Mouse (Mus musculus) CH12.LX (cell line): Measurements from ENCODE around the gene Cuta. TPM values are rescaled to one million over a fixed set of nuclear protein-coding genes. Genes with fewer than 3 reads are reported as not detected.

Source experiments
- DNase-seq: peaks from one replicate; pipeline ENCODE4 v3.0.0-alpha.2; 2013; ENCODE audit errors: extremely low read depth
- H3K27ac ChIP-seq: 2 replicates; pipeline ENCODE4 v1.5.1; 2012; ENCODE audit warnings: low read depth, mild to moderate bottlenecking, control low read depth, moderate library complexity; ENCODE audit not compliant: insufficient read depth
- H3K27me3 ChIP-seq: replicated peaks from 2 replicates; pipeline ENCODE3; 2012; ENCODE audit warnings: inconsistent platforms
- H3K36me3 ChIP-seq, 2 experiments: replicated peaks in 1 of 2; 2 replicates each; pipeline versions ENCODE3 to v1.6.1; 2012; ENCODE audit warnings: inconsistent platforms in 1 of 2, low read length in 1 of 2, mild to moderate bottlenecking in 1 of 2, mixed read lengths in 1 of 2, moderate library complexity in 1 of 2; ENCODE audit not compliant: control insufficient read depth in 1 of 2, insufficient read depth in 1 of 2
- H3K4me1 ChIP-seq, 2 experiments: 2 replicates each; pipeline ENCODE4 v1.6.1; 2012; ENCODE audit warnings: inconsistent platforms in 1 of 2, moderate library complexity in 1 of 2; ENCODE audit not compliant: insufficient read depth in 2 of 2, control insufficient read depth in 1 of 2
- H3K4me2 ChIP-seq: 2 replicates; pipeline ENCODE4 v1.6.1; 2012; ENCODE audit warnings: low read depth, mild to moderate bottlenecking, control low read depth; ENCODE audit not compliant: poor library complexity, insufficient read depth, severe bottlenecking
- H3K4me3 ChIP-seq, 3 experiments: fragments of 150-350 bp in 1 of 3; sonication (generic) in 1 of 3; replicated peaks in 1 of 3; 2 replicates each; pipeline versions ENCODE3 to v1.5.1; 2011 to 2012; ENCODE audit warnings: low read depth in 2 of 3, low read length in 2 of 3, mild to moderate bottlenecking in 2 of 3, moderate library complexity in 2 of 3, control low read depth in 1 of 3, improper control_type of control experiment in 1 of 3, inconsistent platforms in 1 of 3, mixed read lengths in 1 of 3; ENCODE audit not compliant: poor library complexity in 1 of 3
- H3K79me2 ChIP-seq: replicated peaks from 2 replicates; pipeline ENCODE4 v1.6.1; 2012; ENCODE audit warnings: mild to moderate bottlenecking, moderate library complexity; ENCODE audit not compliant: control insufficient read depth, poor library complexity, insufficient read depth, severe bottlenecking; ENCODE audit errors: extremely low read depth
- H3K9ac ChIP-seq: 2 replicates; pipeline ENCODE4 v1.6.1; 2012; ENCODE audit warnings: low read depth, mild to moderate bottlenecking, control low read depth, moderate library complexity; ENCODE audit not compliant: insufficient read depth
- H3K9me3 ChIP-seq: replicated peaks from 2 replicates; pipeline ENCODE3; 2012; ENCODE audit warnings: low read length, inconsistent platforms, mixed read lengths
- CHD2 ChIP-seq: IDR thresholded peaks from 2 replicates; pipeline ENCODE4 v1.6.1; 2011; ENCODE audit warnings: low read length, improper control_type of control experiment
- E2F4 ChIP-seq: IDR thresholded peaks from 2 replicates; pipeline ENCODE4 v1.6.1; 2011; ENCODE audit warnings: low read depth, low read length, improper control_type of control experiment; ENCODE audit not compliant: insufficient replicate concordance
- ELF1 ChIP-seq: IDR thresholded peaks from 2 replicates; pipeline ENCODE4 v1.6.1; 2014; ENCODE audit warnings: low read depth, mild to moderate bottlenecking, inconsistent platforms, low read length, improper control_type of control experiment
- EP300 ChIP-seq: IDR thresholded peaks from 2 replicates; pipeline ENCODE4 v1.6.1; 2011; ENCODE audit warnings: low read length, improper control_type of control experiment
- ETS1 ChIP-seq: conservative IDR thresholded peaks from 2 replicates; pipeline ENCODE4 v1.6.1; 2012; ENCODE audit warnings: low read depth, mild to moderate bottlenecking, inconsistent platforms, low read length, improper control_type of control experiment, moderate library complexity
- HCFC1 ChIP-seq: IDR thresholded peaks from 2 replicates; pipeline ENCODE4 v1.6.1; 2012; ENCODE audit warnings: low read depth, mild to moderate bottlenecking, inconsistent platforms, low read length, improper control_type of control experiment
- IRF4 ChIP-seq: IDR thresholded peaks from 2 replicates; pipeline ENCODE4 v1.6.1; 2014; ENCODE audit warnings: low read depth, mild to moderate bottlenecking, inconsistent platforms, low read length, improper control_type of control experiment
- JUN ChIP-seq: IDR thresholded peaks from 2 replicates; pipeline ENCODE4 v1.6.1; 2011; ENCODE audit warnings: low read depth, mild to moderate bottlenecking, low read length, improper control_type of control experiment, moderate library complexity; ENCODE audit not compliant: insufficient read depth
- KAT2A ChIP-seq: IDR thresholded peaks from 2 replicates; pipeline ENCODE4 v1.6.1; 2012; ENCODE audit warnings: low read length, improper control_type of control experiment, inconsistent platforms; ENCODE audit not compliant: insufficient replicate concordance
- MAFK ChIP-seq: IDR thresholded peaks from 2 replicates; pipeline ENCODE4 v1.6.1; 2011; ENCODE audit warnings: low read length, improper control_type of control experiment; ENCODE audit not compliant: insufficient replicate concordance
- MAX ChIP-seq: IDR thresholded peaks from 2 replicates; pipeline ENCODE4 v1.6.1; 2011; ENCODE audit warnings: low read length, improper control_type of control experiment
- MAZ ChIP-seq: IDR thresholded peaks from 2 replicates; pipeline ENCODE4 v1.6.1; 2012; ENCODE audit warnings: low read depth, mild to moderate bottlenecking, inconsistent platforms, low read length, improper control_type of control experiment, moderate library complexity
- MEF2A ChIP-seq: IDR thresholded peaks from 2 replicates; pipeline ENCODE4 v1.6.1; 2014; ENCODE audit warnings: low read depth, mild to moderate bottlenecking, inconsistent platforms, low read length, improper control_type of control experiment, borderline replicate concordance
- MXI1 ChIP-seq: IDR thresholded peaks from 2 replicates; pipeline ENCODE4 v1.6.1; 2011; ENCODE audit warnings: mild to moderate bottlenecking, low read depth, low read length, improper control_type of control experiment
- MYC ChIP-seq: IDR thresholded peaks from 2 replicates; pipeline ENCODE4 v1.6.1; 2011; ENCODE audit warnings: low read depth, mild to moderate bottlenecking, improper control_type of control experiment, low read length
- NELFE ChIP-seq: IDR thresholded peaks from 2 replicates; pipeline ENCODE4 v1.6.1; 2011; ENCODE audit warnings: low read depth, low read length, improper control_type of control experiment
- PAX5 ChIP-seq: IDR thresholded peaks from 2 replicates; pipeline ENCODE4 v1.6.1; 2012; ENCODE audit warnings: low read length, inconsistent platforms, mixed read lengths
- POLR2AphosphoS2 ChIP-seq: IDR thresholded peaks from 2 replicates; pipeline ENCODE4 v1.6.1; 2011; ENCODE audit warnings: low read depth, low read length, improper control_type of control experiment
- SIN3A ChIP-seq: IDR thresholded peaks from 2 replicates; pipeline ENCODE4 v1.6.1; 2012; ENCODE audit warnings: low read length, improper control_type of control experiment, inconsistent platforms
- TBP ChIP-seq: conservative IDR thresholded peaks from 2 replicates; pipeline ENCODE4 v1.6.1; 2011; ENCODE audit warnings: low read depth, low read length, improper control_type of control experiment
- TCF12 ChIP-seq: IDR thresholded peaks from 2 replicates; pipeline ENCODE4 v1.6.1; 2014; ENCODE audit warnings: low read depth, mild to moderate bottlenecking, inconsistent platforms, low read length, improper control_type of control experiment
- UBTF ChIP-seq: IDR thresholded peaks from 2 replicates; pipeline ENCODE4 v1.6.1; 2012; ENCODE audit warnings: low read depth, mild to moderate bottlenecking, inconsistent platforms, low read length, improper control_type of control experiment, moderate library complexity
- USF1 ChIP-seq: IDR thresholded peaks from 2 replicates; pipeline ENCODE4 v1.6.1; 2014; ENCODE audit warnings: low read depth, mild to moderate bottlenecking, inconsistent platforms, low read length, improper control_type of control experiment
- USF2 ChIP-seq: conservative IDR thresholded peaks from 2 replicates; pipeline ENCODE4 v1.6.1; 2011; ENCODE audit warnings: low read depth, low read length, improper control_type of control experiment
- ZC3H11A ChIP-seq: IDR thresholded peaks from 2 replicates; pipeline ENCODE4 v1.6.1; 2012; ENCODE audit warnings: low read depth, mild to moderate bottlenecking, inconsistent platforms, low read length, improper control_type of control experiment
- ZKSCAN1 ChIP-seq: IDR thresholded peaks from 2 replicates; pipeline ENCODE4 v1.6.1; 2012; ENCODE audit warnings: low read depth, inconsistent platforms, low read length, improper control_type of control experiment, borderline replicate concordance
- dilution Hi-C: fragments of 300-500 bp; cut with MboI; formaldehyde crosslinking; loops from 2 replicates; pipeline ENCODE4 v1.14.3; 2020; ENCODE audit warnings: low sequenced_read_pairs; ENCODE audit not compliant: extremely low pct_unique_long_range_greater_than_20kb, extremely low pct_ligation_motif_present
- in situ Hi-C: fragments of 300-500 bp; cut with MboI; formaldehyde crosslinking; loops from 3 replicates; pipeline ENCODE4 v1.14.3; 2019; ENCODE audit warnings: low sequenced_read_pairs, low pct_ligation_motif_present, low pct_unique_long_range_greater_than_20kb, mixed read lengths
- polyA plus RNA-seq: library from polyadenylated mRNA; unstranded; fragments of >175 nt; gene quantifications from 2 replicates; pipeline ENCODE4 v1.2.1, GENCODE M21; 2012; ENCODE audit warnings: low read depth; ENCODE audit not compliant: insufficient read length
- total RNA-seq, 2 experiments: library from RNA; depleted of rRNA; stranded (reverse); fragments of 300-350 nt in 1 of 2; fragments of >200 nt in 1 of 2; gene quantifications; 2 replicates each; pipeline ENCODE4 v1.2.3; 2012 to 2014

Gene Cuta
- total and polyA plus RNA-seq, 3 experiments, result 30.5 to 121 (median 34.6) TPM

- peaks cover 5% of the 10 kb centered on the region for H3K9me3 ChIP-seq
- no peak overlapping the region for H3K9ac ChIP-seq
- no peak for DNase-seq
- peaks cover 8 to 53% of the 10 kb centered on the region in 2 experiments for H3K4me1 ChIP-seq
- no peak overlapping the region for H3K27ac ChIP-seq
- dilution Hi-C loops (no loop called here), in situ Hi-C loops (no loop called here)
- H3K4me2 ChIP-seq, result no peak overlapping the region
- no peak for TF ChIP-seq JUN
- TF ChIP-seq ETS1, result no peak
- no peak for TF ChIP-seq EP300
- TF ChIP-seq UBTF, result no peak
- TF ChIP-seq ELF1, result no peak
- TF ChIP-seq TCF12, result no peak
- TF ChIP-seq MYC, result no peak
- TF ChIP-seq SIN3A, result no peak
- no peak for TF ChIP-seq MAZ
- no peak for TF ChIP-seq MXI1
- no peak for TF ChIP-seq POLR2AphosphoS2
- TF ChIP-seq NELFE, result no peak
- TF ChIP-seq MAFK, result no peak
- no peak for TF ChIP-seq PAX5
- TF ChIP-seq KAT2A, result no peak
- no peak for TF ChIP-seq USF2
- no peak for TF ChIP-seq CHD2
- no peak for TF ChIP-seq MEF2A
- no peak for TF ChIP-seq TBP
- TF ChIP-seq USF1, result no peak
- H3K27me3 ChIP-seq, result no peaks in the 10 kb centered on the region
- peaks cover 23 to 42% of the 10 kb centered on the region in 2 experiments for H3K36me3 ChIP-seq
- 0 out of 2 replicates have a peak, but pooled peaks cover 3% of the 10 kb centered on the region for H3K79me2 ChIP-seq
- H3K4me3 ChIP-seq, result no peak overlapping the region
Measured at GRCm38 (mm10) chr17:26981050-26981449, 41.7 kb upstream of the Cuta start.

- H3K36me3 ChIP-seq, result peaks cover 37 to 58% of the 10 kb centered on the region in 2 experiments
- H3K9ac ChIP-seq, result no peak overlapping the region
- no peak for TF ChIP-seq IRF4
- TF ChIP-seq ETS1, result no peak
- TF ChIP-seq MAFK, result no peak
- no peak for TF ChIP-seq MAX
- TF ChIP-seq MXI1, result no peak
- TF ChIP-seq HCFC1, result no peak
- no peak for TF ChIP-seq ZC3H11A
- no peak for TF ChIP-seq KAT2A
- TF ChIP-seq EP300, result no peak
- TF ChIP-seq ZKSCAN1, result no peak
- TF ChIP-seq CHD2, result no peak
- TF ChIP-seq E2F4, result no peak
- no peak for TF ChIP-seq UBTF
- no peak overlapping the region for H3K4me2 ChIP-seq
- peak; percentile 54 for DNase-seq
- no peaks in the 10 kb centered on the region for H3K27me3 ChIP-seq
- in situ Hi-C loops (no loop called here), dilution Hi-C loops (no loop called here)
- H3K9me3 ChIP-seq, result peaks cover 5% of the 10 kb centered on the region
- H3K4me3 ChIP-seq, result no peak overlapping the region
- peaks cover 9% of the 10 kb centered on the region for H3K79me2 ChIP-seq
- no peak overlapping the region for H3K27ac ChIP-seq
- H3K4me1 ChIP-seq, result peaks cover 17 to 69% of the 10 kb centered on the region in 2 experiments
Measured at GRCm38 (mm10) chr17:26979426-26979825, 40.1 kb upstream of the Cuta start.
